Mouse (Mus musculus) right cerebral cortex, postnatal 25 days (tissue): ENCODE measurements around the gene Tmprss3.

Experiments
- DNase-seq: peaks from one replicate; pipeline ENCODE4 v3.0.0; 2022

Tmprss3 gene

DNA sequence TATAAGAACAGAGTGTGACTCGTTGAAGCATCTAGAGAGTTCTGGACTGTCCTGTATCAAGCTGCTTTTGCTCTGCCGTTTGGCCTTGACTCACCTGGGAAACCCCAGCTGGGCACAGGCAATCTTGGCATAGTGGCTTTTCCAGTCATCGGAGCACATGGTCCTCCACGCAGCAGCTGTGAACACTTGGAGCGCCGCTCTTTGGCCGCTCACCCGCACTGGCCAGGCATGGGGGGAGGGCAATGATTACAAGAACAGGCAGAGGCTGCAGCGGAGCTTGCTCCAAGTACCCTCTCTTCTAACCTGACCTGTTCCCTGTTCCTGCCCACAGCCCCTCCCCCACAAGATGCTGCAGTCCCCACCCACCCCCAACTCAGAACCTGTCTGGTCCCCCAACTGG, 5.4 kb downstream of the Tmprss3 start:
- no peak for DNase-seq

DNA sequence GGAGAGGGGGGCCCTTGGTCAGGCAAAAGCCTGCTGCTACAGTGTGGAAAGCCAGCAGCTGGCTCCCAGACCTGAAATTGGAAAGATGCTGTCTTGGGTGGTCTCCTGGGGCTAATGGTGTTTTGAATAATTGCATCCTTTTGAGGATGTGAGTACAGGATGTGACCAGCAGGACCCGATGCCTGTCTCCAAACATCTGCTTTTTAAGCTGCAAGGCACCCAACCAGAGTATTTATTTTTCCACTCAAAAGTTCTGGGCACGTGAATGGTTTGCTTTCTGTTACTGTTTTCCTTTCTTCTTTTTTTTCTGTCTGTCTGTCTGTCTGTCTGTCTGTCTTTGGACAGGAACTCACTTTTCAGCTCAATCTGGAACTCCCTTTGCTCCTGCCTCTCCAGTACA, 6.1 kb downstream of the Tmprss3 start:
- DNase-seq, result no peak

DNA sequence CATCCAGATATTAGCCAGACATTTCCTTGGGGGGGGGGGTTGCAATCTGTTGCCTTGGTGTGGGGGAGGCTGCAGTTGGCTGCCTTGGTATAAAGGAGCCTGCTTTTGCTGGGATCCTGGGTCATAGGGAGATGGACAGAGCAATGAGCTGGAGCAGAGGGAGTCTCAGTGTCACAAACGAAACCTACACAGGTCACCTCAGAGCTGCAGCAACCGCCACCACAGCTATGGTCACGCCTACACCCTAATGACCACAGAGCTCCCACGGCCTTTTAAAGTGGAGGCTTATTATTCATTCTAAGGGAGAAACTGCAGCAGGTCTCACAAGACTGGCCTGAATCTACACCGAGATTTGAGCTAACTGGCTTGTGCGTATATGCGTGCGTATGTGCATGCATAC, 7.0 kb downstream of the Tmprss3 start:
- DNase-seq, result no peak

DNA sequence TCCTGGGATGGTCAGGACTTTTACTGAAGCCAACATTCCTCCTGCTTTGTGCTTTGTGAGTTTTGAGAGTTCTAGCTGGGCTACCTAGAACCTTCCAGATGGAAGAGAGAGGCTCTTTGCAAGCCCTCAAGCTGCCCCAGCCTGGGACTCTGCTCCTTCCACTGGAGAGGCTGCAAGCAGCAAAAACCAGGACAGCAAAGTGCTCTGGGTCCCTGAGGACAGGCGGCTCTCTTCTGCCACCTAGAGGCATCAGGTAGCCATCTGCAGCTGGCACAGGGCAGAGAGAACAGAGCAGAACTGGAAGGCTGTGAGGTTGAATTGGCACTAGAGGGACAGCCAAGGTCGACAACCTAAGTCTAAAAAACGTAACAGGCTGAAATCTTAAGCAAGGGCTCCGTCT, 11.4 kb downstream of the Tmprss3 start:
- DNase-seq, result peak; percentile 57

DNA sequence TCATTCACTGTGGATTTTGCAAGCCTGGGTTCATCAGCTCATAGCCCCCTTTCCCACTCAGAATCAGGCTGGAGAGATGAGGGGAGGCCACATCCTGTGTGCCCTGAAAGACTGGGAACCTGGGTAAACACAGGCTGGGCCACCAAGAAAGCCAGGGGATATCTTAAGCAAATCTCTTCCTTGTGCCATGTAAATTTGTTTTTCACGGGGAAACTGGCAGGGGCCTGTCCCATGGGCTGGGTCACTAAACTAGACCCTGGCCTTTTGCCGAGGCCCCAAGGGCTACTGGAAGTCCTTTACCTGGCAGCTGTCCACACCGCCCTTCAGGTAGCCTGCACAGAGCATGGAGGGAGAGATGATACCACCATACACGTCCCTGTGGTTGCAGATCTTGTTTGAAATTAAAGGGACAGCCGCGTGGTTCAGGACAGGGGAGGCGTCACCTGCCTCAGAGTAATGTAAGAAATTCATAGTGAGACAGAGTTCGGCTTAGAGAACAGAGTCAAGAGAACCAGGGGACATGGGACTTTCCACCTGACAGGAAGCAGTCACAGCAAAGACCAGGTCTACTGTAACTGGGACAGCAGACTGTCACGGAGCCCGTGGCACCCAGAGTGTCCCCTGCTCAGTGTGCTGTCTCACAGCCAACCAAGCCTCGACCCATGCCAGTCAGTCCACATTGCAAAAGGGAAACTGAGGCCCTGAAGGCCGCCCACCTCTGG, 14.3 kb downstream of the Tmprss3 start:
- DNase-seq, result no peak

DNA sequence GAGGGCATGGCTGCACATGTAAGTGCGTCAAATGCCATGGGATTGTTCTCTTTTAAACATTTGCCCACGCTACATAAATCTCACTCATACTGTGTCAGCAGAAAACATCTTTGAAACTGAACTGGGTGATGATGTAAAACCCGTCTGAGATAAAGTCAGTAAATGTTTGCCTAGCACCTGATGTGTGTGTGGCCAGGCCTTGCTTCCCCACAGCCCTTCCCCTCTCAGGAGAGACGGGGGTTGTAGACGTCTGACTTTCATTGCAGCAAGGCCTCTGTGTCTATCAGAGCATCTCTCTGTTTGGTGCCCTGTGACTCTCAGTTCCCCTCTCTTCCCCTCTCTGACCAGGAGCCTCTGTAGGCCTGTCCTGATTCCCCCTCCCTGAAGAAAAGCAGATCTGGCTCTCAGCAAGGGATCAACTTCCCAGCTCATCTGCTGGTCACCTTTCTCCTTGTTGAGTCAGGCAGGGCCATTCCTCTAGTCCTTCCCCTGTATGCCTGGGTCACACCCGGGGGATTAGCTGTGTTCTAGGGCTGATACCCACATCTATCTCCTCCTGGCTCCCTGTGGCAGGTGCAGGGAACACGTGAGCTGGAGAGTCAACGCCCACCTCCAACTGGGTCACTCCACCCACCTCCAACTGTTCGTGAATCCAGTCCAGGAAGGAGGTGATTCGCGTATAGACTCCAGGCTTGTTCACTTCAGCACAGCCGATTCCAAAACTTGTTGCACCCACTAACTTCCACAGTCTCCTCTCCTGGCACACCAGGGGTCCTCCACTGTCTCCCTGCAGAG, 15.4 kb downstream of the Tmprss3 start:
- DNase-seq, result peak; percentile 44

DNA sequence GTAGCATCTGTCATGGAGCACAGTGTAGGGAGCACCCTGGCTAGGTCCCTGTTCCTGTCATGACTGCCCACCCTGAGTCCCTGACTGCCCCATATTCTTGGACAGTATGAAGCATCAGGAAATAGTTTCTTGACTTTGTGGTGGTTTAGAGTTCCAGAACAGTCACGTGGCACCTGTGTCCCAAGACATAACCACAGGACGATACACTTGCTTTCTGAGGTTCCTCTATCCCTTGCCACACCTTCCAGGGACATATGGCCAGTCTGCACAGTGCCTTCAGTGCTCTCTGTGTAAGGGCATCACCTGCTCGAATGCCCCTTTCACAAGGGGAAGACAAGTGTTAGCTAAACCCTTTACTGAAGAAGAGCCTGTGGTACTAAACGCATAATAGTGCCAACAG, 17.3 kb downstream of the Tmprss3 start:
- no peak for DNase-seq

DNA sequence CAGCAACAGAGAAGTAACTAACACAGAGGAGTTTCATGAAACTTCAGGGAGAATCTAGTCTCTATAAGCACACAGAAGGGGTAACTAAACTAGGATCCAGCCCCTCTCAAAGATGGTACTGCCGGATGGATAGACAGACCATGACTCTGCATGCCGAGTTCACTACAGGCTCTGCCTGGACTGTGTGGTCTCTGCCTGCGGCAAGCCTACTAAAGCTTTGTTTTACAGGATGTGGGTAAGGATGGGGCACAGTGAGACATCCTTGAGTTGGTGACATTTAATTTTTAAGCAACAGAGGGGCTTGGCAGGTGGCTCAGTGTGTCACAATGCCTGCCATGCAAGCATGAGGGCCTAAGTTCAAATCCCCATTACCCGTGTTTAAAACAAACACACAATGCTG, 22.5 kb downstream of the Tmprss3 start:
- no peak for DNase-seq

DNA sequence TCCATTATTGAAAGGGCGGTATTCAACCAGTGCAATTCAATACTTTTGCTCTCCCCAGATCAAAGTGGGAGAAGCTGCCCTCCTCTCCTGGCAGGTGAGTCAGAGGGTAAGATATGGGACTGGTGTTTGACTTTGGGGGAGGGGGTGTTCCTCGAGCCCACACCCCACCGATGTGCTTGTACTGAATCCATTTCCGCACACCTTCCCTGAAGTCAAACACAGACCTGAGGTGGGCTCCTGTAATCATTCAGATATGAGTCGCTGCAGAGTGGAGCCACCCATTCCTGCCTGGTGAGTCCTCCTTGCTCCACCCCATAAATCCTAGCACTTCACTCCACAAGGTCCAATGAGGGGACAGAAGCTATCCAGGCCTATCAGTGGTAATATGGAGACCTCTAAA, 29.0 kb downstream of the Tmprss3 start:
- DNase-seq, result no peak

DNA sequence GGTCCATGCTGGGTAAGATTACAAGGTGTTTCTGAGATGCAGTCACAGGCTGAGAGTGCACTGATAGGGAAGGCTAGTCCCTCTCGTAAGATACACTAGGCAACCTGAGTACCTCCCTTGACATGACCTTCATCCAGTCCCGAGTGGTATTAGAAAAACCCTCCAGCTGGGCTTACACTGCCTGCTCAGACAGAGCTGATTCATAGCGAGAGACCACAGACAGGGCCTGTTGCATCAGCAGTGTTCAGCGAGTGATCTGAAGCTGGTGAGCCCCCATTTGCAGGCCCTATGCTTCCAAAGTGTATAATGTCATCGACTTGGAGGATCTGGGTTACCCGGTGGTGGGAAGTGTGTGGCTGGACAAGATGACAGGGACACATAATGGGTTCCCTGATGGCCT, 33.6 kb downstream of the Tmprss3 start, which contains the start of gene Tff1:
Tff1 (minus strand) TSS at position 151 of the 400 bp plus-strand sequence.
- no peak for DNase-seq

DNA sequence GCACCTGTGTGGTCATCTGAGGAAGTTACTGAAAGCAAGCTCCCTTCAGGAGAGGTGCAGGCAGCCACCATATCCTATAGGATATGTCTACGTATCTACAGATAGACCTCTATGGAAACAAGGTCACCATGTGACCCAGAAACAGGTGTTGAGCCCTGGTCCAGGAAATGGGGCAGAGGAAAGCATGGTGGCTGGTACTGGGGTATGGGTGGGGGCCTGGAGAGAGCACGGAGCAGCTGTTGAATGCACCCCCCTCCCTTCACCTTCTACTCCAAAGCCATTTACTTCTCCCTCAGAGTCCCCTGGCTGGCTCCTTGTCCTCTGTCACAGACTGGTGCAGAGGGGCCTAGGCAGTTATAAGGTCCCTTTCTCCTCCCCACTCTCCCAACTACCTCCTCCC, 35.0 kb downstream of the Tmprss3 start:
- DNase-seq, result no peak

DNA sequence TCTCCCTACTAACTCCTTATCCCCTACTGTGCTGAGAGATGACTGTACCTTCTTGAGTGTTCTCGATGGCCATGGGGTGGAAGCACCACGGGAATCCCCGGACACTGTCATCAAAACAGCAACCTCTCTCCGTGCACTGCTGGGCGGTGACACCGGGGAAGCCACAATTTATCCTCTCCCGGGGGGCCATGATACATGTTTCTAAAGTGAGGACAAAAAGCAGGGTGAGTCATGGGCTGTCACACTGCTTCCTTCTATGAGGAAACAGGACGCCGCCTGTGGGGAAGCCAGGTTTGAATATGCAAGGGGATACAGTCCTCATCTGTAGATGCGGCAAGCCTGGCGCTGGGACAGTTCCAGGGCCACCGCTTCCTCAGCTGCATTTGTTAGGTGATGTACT, 36.2 kb downstream of the Tmprss3 start:
- DNase-seq, result no peak

DNA sequence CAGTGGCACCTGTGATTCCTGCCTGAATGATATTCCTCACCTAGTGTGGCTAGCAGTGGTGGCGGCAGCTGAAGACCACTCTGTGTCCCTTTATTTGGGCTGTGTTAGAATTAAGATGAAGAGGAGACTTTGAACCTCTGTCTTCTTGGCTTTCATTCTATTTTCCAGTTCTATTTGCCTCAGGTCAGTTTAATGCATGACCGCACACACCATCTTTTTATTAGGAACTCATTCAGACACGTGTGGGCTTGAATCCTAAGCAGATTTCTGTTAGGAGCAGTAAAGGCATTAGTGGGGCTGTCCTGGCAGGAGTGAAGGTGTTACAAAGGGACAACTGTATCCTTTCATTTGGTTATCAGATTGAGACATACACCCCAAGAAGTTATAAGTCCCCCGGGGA, 38.5 kb downstream of the Tmprss3 start:
- no peak for DNase-seq

DNA sequence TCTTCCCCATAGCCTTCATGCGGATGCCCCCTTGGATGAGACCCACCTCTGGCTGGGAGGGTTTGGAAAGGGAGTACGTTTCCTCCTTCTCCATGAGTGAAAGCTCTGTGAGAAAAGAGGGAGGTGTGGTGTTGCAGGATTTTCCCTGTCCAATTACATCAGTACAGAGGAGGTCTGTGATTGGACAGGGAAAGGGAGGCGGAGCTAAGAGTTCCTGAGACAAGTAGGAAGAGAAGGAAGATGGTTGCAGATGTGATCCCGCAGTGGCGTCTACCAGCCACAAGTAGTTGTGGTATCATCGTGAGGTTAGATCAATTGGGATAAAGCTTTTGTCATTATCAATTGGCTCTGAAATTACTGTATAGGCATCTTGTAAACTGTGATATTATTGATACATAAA, 40.9 kb downstream of the Tmprss3 start:
- no peak for DNase-seq

DNA sequence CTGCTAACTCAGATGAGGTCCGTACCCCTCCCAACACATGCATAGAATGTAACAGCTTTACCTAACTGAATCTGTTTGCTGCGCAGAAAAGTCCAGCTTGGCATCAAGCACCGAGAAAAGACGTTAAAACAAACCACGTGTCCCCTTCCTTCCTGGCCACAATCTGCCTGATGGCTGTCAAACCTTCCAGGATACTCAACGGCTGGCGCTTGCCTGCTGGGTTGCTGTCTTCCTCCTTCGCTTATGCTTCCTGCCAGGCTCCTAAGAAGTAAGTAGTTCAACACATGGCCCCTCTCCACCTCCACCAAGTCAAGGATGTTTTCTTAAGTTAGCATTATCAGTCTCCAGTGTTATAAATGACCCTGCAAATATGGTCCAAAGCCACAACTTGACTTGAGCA, 45.0 kb downstream of the Tmprss3 start:
- DNase-seq, result no peak

DNA sequence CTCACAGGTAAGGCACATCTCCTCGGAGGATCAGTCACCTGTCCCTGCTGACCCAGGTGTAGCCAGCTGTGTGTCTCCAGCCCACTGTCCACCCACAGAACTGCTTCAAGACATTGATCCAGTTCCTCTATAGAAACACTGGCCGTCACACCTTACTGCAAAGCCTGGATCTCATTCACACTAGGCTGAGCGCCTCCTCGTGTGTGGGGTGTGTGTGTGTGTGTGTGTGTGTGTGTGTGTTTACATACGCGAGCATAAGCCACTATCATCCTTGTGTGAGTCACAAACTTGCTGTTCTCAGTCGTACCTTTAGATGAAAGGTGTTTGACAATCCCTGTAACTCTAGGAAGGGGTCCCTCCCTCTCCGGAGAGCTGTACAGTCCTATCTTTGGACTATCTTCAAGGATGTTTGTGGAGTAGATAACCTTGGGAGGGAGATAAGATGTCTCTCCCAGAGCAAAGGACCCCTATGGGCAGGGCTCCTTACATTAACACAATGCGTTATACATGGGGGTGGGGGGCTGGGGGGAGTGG, 45.7 kb downstream of the Tmprss3 start:
- DNase-seq, result no peak

DNA sequence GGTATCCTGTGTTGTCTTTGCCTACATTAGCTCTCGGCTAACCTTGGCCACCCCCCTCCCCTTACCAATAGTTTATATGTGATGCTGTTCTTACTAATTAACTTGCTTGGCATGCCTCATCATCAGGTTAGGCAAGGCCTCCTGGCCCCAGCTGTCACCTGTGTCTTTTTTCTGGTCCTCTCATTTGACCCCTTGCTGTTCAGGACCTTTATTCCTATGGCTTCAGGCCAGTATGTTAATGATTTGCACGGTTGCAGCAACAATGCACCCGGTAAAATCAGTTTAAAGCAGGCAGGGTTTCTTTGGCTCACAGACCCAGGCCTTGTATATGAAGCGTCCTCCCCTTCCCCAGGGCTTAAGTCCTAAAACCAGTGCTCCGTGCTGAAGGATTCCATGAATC, 46.3 kb downstream of the Tmprss3 start:
- DNase-seq, result no peak

DNA sequence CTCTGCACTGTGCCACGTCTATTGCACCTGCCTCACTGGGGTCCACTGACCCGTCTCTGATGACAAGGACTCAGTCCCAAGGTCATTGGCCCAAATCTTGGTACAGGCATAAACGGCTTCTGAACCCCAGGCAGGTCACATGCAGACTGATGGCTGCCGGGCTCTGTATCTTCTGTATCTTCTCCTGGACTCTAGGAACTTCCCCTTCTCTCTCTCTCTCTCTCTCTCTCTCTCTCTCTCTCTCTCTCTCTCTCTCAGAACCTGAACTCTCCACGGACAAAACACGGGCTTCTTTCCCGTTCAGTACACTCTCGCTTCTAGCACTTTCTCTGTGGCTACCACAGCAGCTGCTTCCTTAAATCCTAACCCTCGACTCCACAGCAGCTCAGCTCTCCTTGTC, 52.8 kb downstream of the Tmprss3 start:
- no peak for DNase-seq

DNA sequence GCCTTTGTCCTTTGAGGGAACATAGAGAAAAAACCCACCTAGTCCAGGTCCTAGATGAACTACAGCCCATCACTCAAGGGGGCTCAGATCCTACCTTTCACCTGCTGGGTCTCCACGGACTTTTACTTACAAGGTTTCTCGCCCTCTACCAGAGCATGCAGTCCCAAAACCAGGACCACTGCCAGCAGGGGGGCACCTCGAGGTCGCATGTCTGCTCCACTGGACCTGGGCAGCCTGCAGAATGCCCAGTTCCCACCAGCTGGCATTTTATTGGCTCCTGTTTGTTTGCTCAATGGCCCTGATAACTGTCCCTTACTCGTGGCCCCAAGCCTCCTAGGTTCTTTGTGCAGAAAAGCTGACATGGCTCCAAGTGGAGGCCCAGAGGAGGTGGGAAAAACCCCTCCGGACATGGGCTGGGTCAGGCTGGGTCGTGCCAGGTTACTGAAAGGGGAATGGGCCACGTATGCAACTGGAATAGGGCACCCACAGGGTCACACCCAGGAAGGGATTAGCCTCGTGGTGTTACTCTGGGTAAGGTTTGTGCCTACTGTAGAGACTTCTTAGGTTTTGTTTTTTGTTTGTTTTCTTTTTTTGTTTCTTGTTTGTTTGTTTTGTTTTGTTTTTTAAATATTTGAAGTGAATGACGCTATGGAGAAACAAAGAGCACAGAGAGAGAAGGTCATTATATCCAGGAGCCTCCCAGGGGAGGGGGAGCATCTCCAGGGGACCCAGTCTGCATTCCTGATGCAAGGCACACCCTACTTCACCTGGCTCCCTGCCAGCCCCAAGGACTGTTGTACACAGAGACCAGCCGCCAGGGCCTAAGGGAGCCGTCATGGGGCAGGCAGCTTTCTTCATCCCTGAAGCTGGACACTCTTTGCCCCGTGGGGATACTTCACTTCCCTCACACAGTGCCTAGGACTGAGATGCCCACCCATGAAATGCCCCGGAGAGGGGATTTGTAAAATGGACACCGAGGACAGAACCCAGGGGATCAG, 54.4 kb downstream of the Tmprss3 start, which contains the start of gene Tff2:
Tff2 (minus strand) TSS at position 243 of the 998 bp plus-strand sequence.
- DNase-seq, result no peak

DNA sequence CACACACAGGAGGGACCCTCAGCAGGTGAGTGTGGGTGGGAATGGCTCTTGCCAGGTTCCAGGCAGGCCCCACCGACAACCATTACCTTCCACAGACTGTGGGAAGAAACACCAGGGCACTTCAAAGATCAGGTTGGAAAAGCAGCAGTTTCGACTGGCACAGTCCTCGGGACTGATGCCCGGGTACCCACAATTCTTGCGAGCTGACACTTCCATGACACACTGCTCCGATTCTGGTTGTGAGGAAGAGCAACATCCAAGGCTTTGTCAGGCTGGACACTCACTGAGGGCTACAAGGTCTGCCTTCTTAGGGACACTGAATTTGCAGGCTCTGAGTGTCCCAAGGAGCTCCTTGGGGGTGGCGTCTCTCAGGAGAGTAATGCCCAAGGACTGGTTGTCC, 56.7 kb downstream of the Tmprss3 start:
- no peak for DNase-seq

DNA sequence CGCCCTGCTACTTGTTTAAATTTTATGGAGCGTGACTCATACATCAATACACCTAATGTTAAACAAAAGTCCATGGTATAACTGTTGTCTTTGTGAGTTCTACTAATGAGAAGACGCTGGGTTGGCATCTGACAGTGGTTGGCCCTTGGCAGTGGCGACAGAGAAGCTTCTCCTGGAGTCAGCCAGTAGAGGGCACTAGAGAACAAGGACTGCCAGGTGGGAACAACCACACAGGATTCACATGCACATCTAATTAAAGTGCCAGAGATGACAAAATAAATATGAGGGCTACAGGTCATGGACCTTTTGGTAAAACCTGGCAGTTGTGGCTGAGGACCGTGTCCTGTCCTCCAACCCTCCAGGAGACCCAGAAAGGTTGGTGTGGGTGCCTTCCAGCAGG, 60.4 kb downstream of the Tmprss3 start:
- DNase-seq, result peak; percentile 36

DNA sequence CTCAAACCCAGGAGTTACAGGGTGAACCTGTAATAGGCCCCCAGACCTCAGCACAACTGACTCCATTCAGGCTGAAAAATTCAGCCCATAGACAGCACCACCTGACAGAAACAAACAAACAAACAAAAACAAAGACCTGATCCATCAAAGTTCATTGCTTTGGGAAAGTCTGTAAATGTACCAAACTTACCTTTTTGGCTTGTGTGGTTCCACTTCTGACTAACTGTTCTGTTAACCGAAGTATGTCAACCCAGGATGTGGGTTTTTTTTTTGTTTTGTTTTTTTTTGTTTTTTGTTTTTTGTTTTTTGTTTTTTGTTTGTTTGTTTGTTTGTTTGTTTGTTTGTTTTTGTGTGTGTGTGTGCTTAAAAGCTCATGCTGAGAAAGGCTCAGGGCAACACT, 62.0 kb downstream of the Tmprss3 start:
- DNase-seq, result no peak

DNA sequence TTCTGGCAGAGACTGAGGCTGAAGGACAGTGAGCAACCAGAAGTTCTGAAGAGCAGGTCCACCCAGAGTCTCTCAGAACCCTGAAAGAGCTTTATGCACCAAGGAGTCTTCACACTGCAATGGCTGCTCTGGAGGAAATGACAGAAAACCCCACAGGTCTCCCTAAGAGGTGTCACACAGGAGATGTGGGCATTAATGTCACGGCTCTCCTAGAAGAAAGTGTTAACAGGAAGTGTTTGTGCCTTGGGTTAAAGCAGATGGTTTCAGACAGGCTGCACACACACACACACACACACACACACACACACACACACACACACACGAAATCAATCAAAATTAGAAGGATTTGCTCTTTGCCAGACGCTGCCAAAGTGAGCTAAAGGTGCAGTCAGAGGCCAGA, 62.5 kb downstream of the Tmprss3 start:
- no peak for DNase-seq
